Mouse (Mus musculus) telencephalon, adult 2 months (tissue): ENCODE measurements around the gene Pemt.
"Not testable (repeated sequence)": the region's sequence is repeated elsewhere in the genome, so short reads cannot be mapped to it uniquely, and the experiment has no call there.

Source experiments
- DNase-seq: peaks from one replicate; pipeline ENCODE4 v3.0.0-alpha.2; 2011; ENCODE audit warnings: low read depth, low spot score

The Pemt gene

GRCm38 (mm10) chr11:59948401-59948767 lies 97.9 kb downstream of the Pemt start:
- no peak for DNase-seq

DNA sequence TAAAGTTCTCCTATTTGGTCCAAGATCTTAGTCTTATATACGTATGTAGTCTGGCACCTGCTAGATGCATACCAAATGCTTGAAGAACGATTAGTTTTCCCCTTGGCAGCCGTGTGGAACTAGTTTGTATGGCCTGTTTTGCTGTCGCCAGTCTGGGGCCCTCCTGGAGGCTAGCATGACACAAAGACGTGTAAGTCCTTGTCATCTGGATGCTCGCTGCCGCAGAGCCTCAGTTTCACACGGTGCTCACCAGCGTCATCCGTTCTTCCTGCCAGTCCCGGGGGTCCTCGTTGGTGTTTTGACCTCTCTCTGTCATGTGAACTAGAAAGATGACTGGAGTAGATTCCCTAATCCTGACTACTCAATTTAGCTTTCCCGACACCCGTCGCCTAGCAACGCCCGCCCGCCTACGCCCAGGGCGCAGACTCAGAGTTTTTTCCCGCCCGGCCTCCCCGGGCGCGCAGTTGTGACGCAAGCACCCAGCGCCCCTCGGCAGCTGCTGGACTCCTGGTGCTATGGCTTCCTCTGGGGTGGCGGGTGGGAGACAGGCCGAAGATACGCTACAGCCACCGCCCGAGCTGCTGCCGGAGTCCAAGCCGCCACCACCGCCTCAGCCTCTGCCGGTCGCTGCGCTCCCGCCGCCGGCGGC lies 98.4 kb downstream of the Pemt start, which contains the start of gene Med9:
Gene Med9, plus strand, starts transcription at position 455 of the 649 bp plus-strand sequence.
- peak; percentile 84 for DNase-seq

GRCm38 (mm10) chr11:59944855-59945254 lies 101.4 kb downstream of the Pemt start:
- DNase-seq = not testable (repeated sequence)

GRCm38 (mm10) chr11:59941391-59941790 lies 104.9 kb downstream of the Pemt start:
- DNase-seq = no peak

DNA sequence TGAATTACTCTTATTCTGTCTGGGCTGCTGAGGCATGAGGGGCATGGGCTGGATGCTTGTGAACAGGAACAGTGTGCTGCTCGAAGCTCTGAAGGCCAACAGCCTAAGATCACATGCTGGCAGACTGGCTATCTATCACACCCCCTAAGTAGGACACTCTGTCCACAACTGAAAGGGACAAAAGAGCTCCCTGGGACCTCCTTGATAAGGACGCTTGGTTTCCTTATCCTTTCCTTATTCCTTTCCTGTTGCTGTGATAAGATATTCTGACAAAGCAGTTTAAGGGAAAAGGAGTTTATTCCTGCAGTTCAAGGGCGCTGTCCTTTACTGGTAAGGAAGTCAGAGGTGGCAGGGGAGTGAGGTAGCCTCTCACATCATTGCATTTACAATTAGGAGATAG lies 105.6 kb downstream of the Pemt start:
- DNase-seq = no peak

GRCm38 (mm10) chr11:59939821-59940220 lies 106.5 kb downstream of the Pemt start:
- DNase-seq = no peak

GRCm38 (mm10) chr11:59937615-59938014 lies 108.7 kb downstream of the Pemt start:
- DNase-seq = no peak

DNA sequence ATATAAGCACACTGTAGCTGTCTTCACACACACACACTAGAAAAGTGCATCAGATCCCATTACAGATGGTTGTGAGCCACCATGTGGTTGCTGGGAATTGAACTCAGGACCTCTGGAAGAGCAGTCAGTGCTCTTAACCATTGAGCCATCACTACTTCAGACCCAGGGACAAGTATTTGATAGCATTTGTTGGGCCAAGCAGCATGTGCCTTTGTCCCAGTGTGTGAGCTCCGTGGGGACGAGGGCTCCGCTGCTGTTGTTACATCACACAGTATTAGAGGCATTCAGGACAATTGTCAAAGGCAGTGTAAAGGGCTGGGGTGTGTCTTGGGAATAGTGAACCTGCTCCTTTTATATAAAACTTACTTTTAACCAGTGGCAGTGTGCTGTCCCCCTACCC lies 109.3 kb downstream of the Pemt start:
- no peak for DNase-seq

DNA sequence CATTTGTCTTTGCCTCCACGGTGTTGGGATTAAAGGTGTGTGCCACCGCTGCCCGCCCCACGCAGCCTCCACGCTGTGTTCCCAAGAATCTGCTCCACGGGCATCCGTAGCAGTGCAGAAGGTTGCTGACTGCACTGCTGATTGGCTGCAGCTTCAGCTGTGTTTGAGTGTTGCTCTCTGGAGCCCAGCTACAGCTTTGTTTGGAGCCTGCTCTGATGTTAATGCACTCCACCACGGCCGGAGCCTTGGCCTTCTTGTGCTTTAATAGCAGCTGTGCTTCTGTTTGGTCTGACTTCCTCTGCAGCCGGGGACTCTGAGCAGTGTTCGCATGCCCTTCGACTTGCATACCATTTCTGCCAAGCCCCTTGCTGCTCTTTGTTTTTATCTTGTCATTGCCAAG lies 112.3 kb downstream of the Pemt start:
- no peak for DNase-seq

GRCm38 (mm10) chr11:59932560-59933337 lies 113.5 kb downstream of the Pemt start:
- DNase-seq = no peak

- no peak for DNase-seq
These were observed 116.3 kb downstream of the Pemt start for GRCm38 (mm10) chr11:59930031-59930430.

DNA sequence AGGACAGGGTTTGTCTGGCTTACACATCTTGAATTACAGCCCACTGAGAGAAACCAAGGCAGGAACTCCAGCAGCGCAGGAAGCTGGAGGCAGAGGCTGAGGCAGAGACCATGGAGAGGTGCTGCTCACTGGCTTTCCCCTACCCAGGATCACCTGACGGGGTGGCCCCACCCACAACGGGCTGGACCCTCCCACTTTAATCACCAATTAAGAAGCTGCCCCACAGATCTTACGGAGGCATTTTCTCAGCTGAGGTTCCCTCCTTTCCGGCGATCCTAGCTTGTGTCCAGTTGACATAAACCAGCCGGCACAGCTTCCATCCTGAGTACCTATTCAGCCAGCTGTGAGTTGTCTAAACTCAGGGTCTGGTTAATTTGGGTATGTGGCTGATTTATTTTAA lies 125.0 kb downstream of the Pemt start:
- DNase-seq = no peak
